Mouse (Mus musculus) olfactory bulb, adult 2 months (tissue): ENCODE results near the gene Adgrf1.

Experiments
- CTCF ChIP-seq: fragments of 200-500 bp; IDR thresholded peaks from 2 replicates; pipeline ENCODE4 v1.5.1; 2012; ENCODE audit warnings: low read depth, mild to moderate bottlenecking, low read length, moderate library complexity; ENCODE audit not compliant: insufficient read depth
- POLR2A ChIP-seq: fragments of 200-500 bp; IDR thresholded peaks from 2 replicates; pipeline ENCODE4 v1.6.1; 2012; ENCODE audit warnings: mild to moderate bottlenecking, low read depth, low read length, moderate library complexity; ENCODE audit not compliant: insufficient read depth

GRCm38 (mm10) chr17:43265178-43265837, 4.8 kb upstream of the Adgrf1 start:
- TF ChIP-seq CTCF (peak; percentile 89), POLR2A (no peak)
